Mouse (Mus musculus): ENCODE results near the gene Gpr84. TPM values are rescaled to one million over a fixed set of nuclear protein-coding genes. Genes with fewer than 3 reads are reported as not detected.
"Not testable (repeated sequence)": the region's sequence is repeated elsewhere in the genome, so short reads cannot be mapped to it uniquely, and the experiment has no call there.

Gene Gpr84
- polyA plus RNA-seq, 1 experiment from 2014 or later: 0.30 TPM

DNA sequence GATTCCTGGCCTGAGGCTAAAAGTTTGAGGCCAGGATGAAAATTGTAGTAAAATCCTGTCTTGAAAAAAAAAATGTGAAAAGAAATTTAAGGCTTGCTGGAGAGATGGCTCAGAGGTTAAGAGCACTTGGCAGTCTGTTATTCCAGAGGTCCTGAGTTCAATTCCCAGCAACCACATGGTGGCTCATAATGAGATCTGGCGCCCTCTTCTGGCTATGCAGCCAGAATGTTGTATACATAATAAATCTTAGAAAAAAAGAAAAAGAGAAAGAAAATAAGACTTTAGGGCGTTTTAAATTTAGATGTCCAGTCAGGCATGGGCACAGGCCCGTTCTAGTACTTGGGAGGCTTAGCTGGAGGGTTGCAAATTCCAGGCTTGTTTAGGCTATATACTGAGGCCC, 30.7 kb downstream of the Gpr84 start:
- no peaks in the 10 kb centered on the region; the same call in 1 of the 2 replicates for H3K36me3 ChIP-seq (ENCODE audit: control insufficient read depth, insufficient read depth, low read length)
- no peak overlapping the region for H3K27ac ChIP-seq (replicated peaks)
- no peaks in the 10 kb centered on the region for H3K27me3 ChIP-seq (ENCODE audit: control insufficient read depth, insufficient read depth, low read length)
- no peaks in the 10 kb centered on the region; the same call in 1 of the 2 replicates for H3K4me1 ChIP-seq (replicated peaks; ENCODE audit: control insufficient read depth, insufficient read depth)
- no peak overlapping the region for H3K9ac ChIP-seq (ENCODE audit: low read length)
- H3K4me3 ChIP-seq (ENCODE audit: low read depth, low read length): no peak overlapping the region
- TF ChIP-seq EP300 (optimal IDR thresholded peaks at IDR 0.05) (no peak), CTCF (IDR thresholded peaks at IDR 0.05; ENCODE audit: low read depth) (peak; percentile 69)
- ATAC-seq (ENCODE audit: low FRiP score, low TSS enrichment): no peak
- no peak overlapping the region for H3K4me2 ChIP-seq (replicated peaks; ENCODE audit: low read depth)
- DNase-seq (ENCODE audit: low spot score): peak; percentile 38
- no peaks in the 10 kb centered on the region for H3K9me3 ChIP-seq (ENCODE audit: control insufficient read depth, low read length)
- 52% methylated on average over 3 of the region's 3 CpGs for WGBS

DNA sequence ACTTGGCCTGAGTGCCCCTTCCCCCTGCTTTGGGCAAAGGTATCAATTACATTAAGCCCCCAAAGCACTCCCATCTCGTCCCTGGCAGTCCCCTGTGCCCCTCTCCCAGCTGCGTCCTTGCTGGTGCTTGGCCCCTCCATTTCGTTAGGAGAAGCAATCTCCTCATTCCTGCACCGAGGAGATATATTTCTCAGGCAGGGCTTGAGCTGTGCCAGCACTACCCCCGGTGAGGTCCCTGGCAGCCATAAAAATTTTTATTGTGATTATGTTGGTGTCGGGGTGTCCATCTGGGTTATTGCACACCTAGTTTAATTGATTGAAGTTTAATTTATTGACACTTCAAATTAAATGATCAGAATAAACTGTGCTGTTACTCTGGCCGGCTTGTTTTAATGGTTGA, 32.5 kb downstream of the Gpr84 start:
- Histone ChIP-seq H3K36me3 (ENCODE audit: control insufficient read depth, insufficient read depth, low read length) (no peaks in the 10 kb centered on the region; the same call in 1 of the 2 replicates), H3K9me3 (ENCODE audit: control insufficient read depth, low read length) (no peaks in the 10 kb centered on the region), H3K27me3 (ENCODE audit: control insufficient read depth, insufficient read depth, low read length) (no peaks in the 10 kb centered on the region), H3K4me3 (ENCODE audit: low read depth, low read length) (no peak overlapping the region), H3K27ac (replicated peaks) (no peak overlapping the region), H3K9ac (ENCODE audit: low read length) (no peak overlapping the region), H3K4me1 (replicated peaks; ENCODE audit: control insufficient read depth, insufficient read depth) (no peaks in the 10 kb centered on the region; the same call in 1 of the 2 replicates), H3K4me2 (replicated peaks; ENCODE audit: low read depth) (no peak overlapping the region)
- no peak for DNase-seq (ENCODE audit: low spot score)
- WGBS: 70% methylated on average over 7 of the region's 7 CpGs
- TF ChIP-seq CTCF (IDR thresholded peaks at IDR 0.05; ENCODE audit: low read depth) (no peak), EP300 (optimal IDR thresholded peaks at IDR 0.05) (no peak)
- ATAC-seq (ENCODE audit: low FRiP score, low TSS enrichment): no peak

DNA sequence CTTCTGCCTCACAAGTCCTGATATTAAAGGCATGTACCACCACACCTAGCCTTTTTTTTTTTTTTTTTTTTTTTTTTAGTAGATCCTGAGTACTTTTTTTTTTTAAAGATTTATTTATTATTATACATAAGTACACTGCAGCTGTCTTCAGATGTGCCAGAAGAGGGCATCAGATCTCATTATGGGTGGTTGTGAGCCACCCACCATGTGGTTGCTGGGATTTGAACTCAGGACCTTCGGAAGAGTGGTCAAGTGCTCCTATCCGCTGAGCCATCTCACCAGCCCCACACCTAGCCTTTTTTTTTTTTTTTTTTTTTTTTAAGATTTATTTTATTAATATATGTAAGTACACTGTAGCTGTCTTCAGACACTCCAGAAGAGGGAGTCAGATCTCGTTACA, 34.5 kb downstream of the Gpr84 start:
- not testable (repeated sequence) for H3K4me1 ChIP-seq (replicated peaks; ENCODE audit: control insufficient read depth, insufficient read depth); DNase-seq (ENCODE audit: low spot score); H3K4me3 ChIP-seq (ENCODE audit: low read depth, low read length); H3K27ac ChIP-seq (replicated peaks); H3K9me3 ChIP-seq (ENCODE audit: control insufficient read depth, low read length); ATAC-seq (ENCODE audit: low FRiP score, low TSS enrichment); H3K4me2 ChIP-seq (replicated peaks; ENCODE audit: low read depth); H3K36me3 ChIP-seq (ENCODE audit: control insufficient read depth, insufficient read depth, low read length); H3K9ac ChIP-seq (ENCODE audit: low read length); H3K27me3 ChIP-seq (ENCODE audit: control insufficient read depth, insufficient read depth, low read length)
- WGBS: 95% methylated on average over 2 of the region's 3 CpGs

DNA sequence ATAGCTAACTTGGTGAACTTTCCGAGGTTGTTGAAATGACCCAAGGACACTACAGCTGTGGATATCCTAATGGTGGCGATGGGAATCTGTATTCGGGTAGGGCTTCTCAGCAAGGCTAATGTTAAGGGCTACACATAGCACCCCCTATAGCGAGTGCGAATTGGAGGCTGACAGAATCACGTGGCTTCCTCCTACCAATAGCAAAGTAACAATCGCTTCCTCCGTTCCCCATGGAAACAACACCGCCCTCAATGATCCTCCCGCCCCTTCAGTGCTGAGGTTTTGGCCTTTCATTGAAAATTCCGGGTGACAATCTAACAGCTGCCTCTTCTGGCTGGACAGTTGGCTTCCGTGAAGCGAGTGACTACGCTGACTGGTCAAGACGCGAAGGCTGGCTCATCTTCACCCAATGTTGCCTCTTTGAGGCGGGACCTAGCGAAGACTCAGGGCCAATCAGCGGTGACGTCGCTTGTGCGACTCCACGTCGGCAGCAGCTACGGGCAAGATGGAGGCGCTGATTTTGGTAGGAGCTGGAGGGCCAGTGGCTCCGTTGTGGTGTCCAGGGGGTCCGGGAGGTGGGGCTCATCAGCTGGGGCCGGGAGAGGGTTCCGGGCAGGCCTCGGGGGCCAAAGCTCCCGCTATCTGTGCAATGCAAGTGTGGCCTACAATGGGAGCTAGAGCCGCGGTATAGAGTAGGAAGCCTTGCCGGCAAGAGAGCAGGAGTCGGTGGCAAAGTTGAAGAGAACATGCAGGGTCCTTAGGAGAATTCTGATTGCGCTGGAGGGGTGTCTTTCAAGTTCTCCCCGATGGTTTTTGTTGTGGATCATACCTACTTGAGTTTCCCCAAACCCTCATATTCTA, 37.8 kb downstream of the Gpr84 start, which contains the start of gene Copz1:
Gene Copz1 (plus strand): TSS at position 296 of the 861 bp plus-strand sequence.
- DNase-seq (ENCODE audit: low spot score): peak; percentile 95
- Histone ChIP-seq H3K27me3 (ENCODE audit: control insufficient read depth, insufficient read depth, low read length) (no peaks in the 10 kb centered on the region), H3K36me3 (ENCODE audit: control insufficient read depth, insufficient read depth, low read length) (no peaks in the 10 kb centered on the region; the same call in 1 of the 2 replicates), H3K9ac (ENCODE audit: low read length) (peak within 1 kb of the TSS; percentile 75), H3K4me1 (replicated peaks; ENCODE audit: control insufficient read depth, insufficient read depth) (no peaks in the 10 kb centered on the region), H3K27ac (replicated peaks) (peak within 1 kb of the TSS; percentile 61; the same call in 1 of the 2 replicates), H3K4me3 (ENCODE audit: low read depth, low read length) (peak within 1 kb of the TSS; percentile 64), H3K9me3 (ENCODE audit: control insufficient read depth, low read length) (no peaks in the 10 kb centered on the region), H3K4me2 (replicated peaks; ENCODE audit: low read depth) (peak within 1 kb of the TSS; percentile 58)
- ATAC-seq (ENCODE audit: low FRiP score, low TSS enrichment): peak; percentile 99
- WGBS: under 1% methylated on average over 38 of the region's 38 CpGs
- no peak for TF ChIP-seq EP300 (optimal IDR thresholded peaks at IDR 0.05)
- peak; percentile 62 for TF ChIP-seq CTCF (IDR thresholded peaks at IDR 0.05; ENCODE audit: low read depth)

DNA sequence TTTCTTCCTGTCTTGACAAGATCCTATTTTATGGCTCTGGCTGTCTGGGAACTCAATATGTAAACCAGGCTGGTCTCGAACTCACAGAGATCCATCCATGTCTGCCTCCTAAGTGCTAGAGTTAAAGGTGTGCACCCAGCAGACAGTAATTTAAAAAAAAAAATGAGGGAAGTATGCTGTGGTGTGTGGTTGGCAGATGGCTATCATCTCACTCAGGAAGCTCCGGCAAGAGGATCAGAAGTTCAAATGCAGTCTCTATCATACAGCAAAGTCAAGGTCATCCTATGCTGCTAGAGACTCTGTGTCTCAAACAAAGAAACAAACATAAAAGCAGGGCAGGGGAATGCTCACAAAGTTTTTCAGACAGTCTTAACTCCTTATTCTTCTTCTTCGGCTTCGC, 41.5 kb downstream of the Gpr84 start:
- H3K36me3 ChIP-seq (ENCODE audit: control insufficient read depth, insufficient read depth, low read length): no peaks in the 10 kb centered on the region
- H3K27ac ChIP-seq (replicated peaks): no peak overlapping the region
- no peak for DNase-seq (ENCODE audit: low spot score)
- no peak for ATAC-seq (ENCODE audit: low FRiP score, low TSS enrichment)
- H3K9me3 ChIP-seq (ENCODE audit: control insufficient read depth, low read length): no peaks in the 10 kb centered on the region
- no peaks in the 10 kb centered on the region for H3K27me3 ChIP-seq (ENCODE audit: control insufficient read depth, insufficient read depth, low read length)
- no peak overlapping the region for H3K9ac ChIP-seq (ENCODE audit: low read length)
- WGBS: 75% methylated on average over 4 of the region's 4 CpGs
- no peak overlapping the region for H3K4me2 ChIP-seq (replicated peaks; ENCODE audit: low read depth)
- H3K4me1 ChIP-seq (replicated peaks; ENCODE audit: control insufficient read depth, insufficient read depth): no peaks in the 10 kb centered on the region
- no peak for TF ChIP-seq CTCF (IDR thresholded peaks at IDR 0.05; ENCODE audit: low read depth)
- TF ChIP-seq EP300 (optimal IDR thresholded peaks at IDR 0.05): no peak
- H3K4me3 ChIP-seq (ENCODE audit: low read depth, low read length): no peak overlapping the region

DNA sequence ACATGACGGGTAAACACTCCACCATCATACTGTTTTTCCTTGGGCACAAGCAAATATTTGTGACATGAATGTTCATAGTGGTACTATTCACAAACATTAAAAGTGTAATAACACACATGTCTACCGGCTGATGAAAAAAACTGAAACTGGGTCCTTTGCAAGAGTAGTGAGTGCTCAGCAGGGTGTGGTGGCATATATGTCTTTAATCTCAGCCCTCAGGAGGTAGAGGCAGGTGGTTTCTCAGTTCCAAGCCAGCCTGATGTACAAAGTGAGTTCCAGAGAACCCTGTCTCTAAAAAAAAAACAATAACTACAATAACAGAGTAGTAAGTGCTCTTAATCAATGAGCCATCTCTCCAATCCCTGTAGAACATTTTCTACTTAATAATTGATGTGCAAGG, 45.6 kb downstream of the Gpr84 start:
- DNase-seq (ENCODE audit: low spot score) (no peak), ATAC-seq (ENCODE audit: low FRiP score, low TSS enrichment) (no peak)
- Histone ChIP-seq H3K9me3 (ENCODE audit: control insufficient read depth, low read length) (no peaks in the 10 kb centered on the region), H3K9ac (ENCODE audit: low read length) (no peak overlapping the region), H3K27ac (replicated peaks) (no peak overlapping the region), H3K27me3 (ENCODE audit: control insufficient read depth, insufficient read depth, low read length) (no peaks in the 10 kb centered on the region), H3K36me3 (ENCODE audit: control insufficient read depth, insufficient read depth, low read length) (no peaks in the 10 kb centered on the region), H3K4me3 (ENCODE audit: low read depth, low read length) (no peak overlapping the region), H3K4me1 (replicated peaks; ENCODE audit: control insufficient read depth, insufficient read depth) (no peaks in the 10 kb centered on the region), H3K4me2 (replicated peaks; ENCODE audit: low read depth) (no peak overlapping the region)
- TF ChIP-seq EP300 (optimal IDR thresholded peaks at IDR 0.05) (no peak), CTCF (IDR thresholded peaks at IDR 0.05; ENCODE audit: low read depth) (no peak)
- 83% methylated on average over 2 of the region's 2 CpGs for WGBS

Measured in stomach, postnatal 0 days (tissue).